Mouse (Mus musculus) midbrain, embryonic 16.5 days (tissue): ENCODE data around the gene Cobl. TPM values are rescaled to one million over a fixed set of nuclear protein-coding genes. Genes with fewer than 3 reads are reported as not detected.

ENCODE experiments used
- ATAC-seq: fragments of 200-750 bp; cut with Nextera tagmentation; 2 replicates; pipeline ENCODE4 v1.8.0; 2017; ENCODE audit warnings: moderate TSS enrichment
- H3K27ac ChIP-seq: fragments of 300-500 bp; sonication (generic); 2 replicates; pipeline ENCODE4 v1.5.1; 2014; ENCODE audit warnings: mild to moderate bottlenecking, low read length, mixed read lengths
- H3K27me3 ChIP-seq: fragments of 300-500 bp; sonication (generic); 2 replicates; pipeline ENCODE4 v1.6.1; 2014; ENCODE audit warnings: low read depth, low read length, mixed read lengths; ENCODE audit not compliant: control insufficient read depth, insufficient read depth
- H3K36me3 ChIP-seq: fragments of 300-500 bp; sonication (generic); 2 replicates; pipeline ENCODE4 v1.6.1; 2014; ENCODE audit warnings: mild to moderate bottlenecking, low read length, moderate library complexity, mixed read lengths; ENCODE audit not compliant: control insufficient read depth, insufficient read depth
- H3K4me1 ChIP-seq: fragments of 300-500 bp; sonication (generic); 2 replicates; pipeline ENCODE4 v1.6.1; 2014; ENCODE audit warnings: mild to moderate bottlenecking, low read length, mixed read lengths; ENCODE audit not compliant: control insufficient read depth, insufficient read depth
- H3K4me2 ChIP-seq: fragments of 300-500 bp; sonication (generic); 2 replicates; pipeline ENCODE4 v1.6.1; 2014; ENCODE audit warnings: mild to moderate bottlenecking, low read length, mixed read lengths
- H3K4me3 ChIP-seq: fragments of 300-500 bp; sonication (generic); 2 replicates; pipeline ENCODE4 v1.5.1; 2014; ENCODE audit warnings: low read depth, mild to moderate bottlenecking, low read length, moderate library complexity, mixed read lengths
- H3K9ac ChIP-seq: fragments of 300-500 bp; sonication (generic); 2 replicates; pipeline ENCODE4 v1.6.1; 2014; ENCODE audit warnings: low read depth, low read length, mixed read lengths
- H3K9me3 ChIP-seq: fragments of 300-500 bp; sonication (generic); replicated peaks from 2 replicates; pipeline ENCODE4 v1.6.1; 2014; ENCODE audit warnings: mild to moderate bottlenecking, low read length, mixed read lengths; ENCODE audit not compliant: control insufficient read depth, poor library complexity, severe bottlenecking
- WGBS: fragments of 180-500 bp; shearing (Covaris S2); extraction: QIAGEN DNeasy Blood & Tissue Kit; methylation state at CpG from one replicate; pipeline ENCODE4 v1.1.7; 2014; 5-methylcytosine and 5-hydroxymethylcytosine counted together
- polyA plus RNA-seq: library from polyadenylated mRNA; unstranded; fragments of >200 nt; fragmentation: Nextera tagmentation; extraction: Ambion mirVana; gene quantifications from 2 replicates; pipeline ENCODE4 v1.2.1, GENCODE M21; 2015

The Cobl gene
- polyA plus RNA-seq, result 18.3 and 21.1 TPM in 2 replicates

GRCm38 (mm10) chr11:12464181-12465162 lies at the start of gene Cobl:
Gene Cobl, minus strand, starts transcription at chr11:12464960.
- under 1% methylated on average over 75 of the region's 89 CpGs for WGBS
- H3K9ac ChIP-seq, result peak within 1 kb of the TSS; percentile 88
- peak; percentile 75 for ATAC-seq
- H3K27me3 ChIP-seq, result 0 out of 2 replicates have a peak, but pooled peaks cover 4% of the 10 kb centered on the region
- peak within 1 kb of the TSS; percentile 65 for H3K4me2 ChIP-seq
- H3K4me1 ChIP-seq, result peaks cover 10% of the 10 kb centered on the region
- peak within 1 kb of the TSS; percentile 82 for H3K4me3 ChIP-seq
- peak within 1 kb of the TSS; percentile 26 for H3K27ac ChIP-seq
- no peaks in the 10 kb centered on the region for H3K36me3 ChIP-seq
- no peaks in the 10 kb centered on the region for H3K9me3 ChIP-seq

GRCm38 (mm10) chr11:12513796-12514195 lies 49.0 kb upstream of the Cobl start:
- H3K27ac ChIP-seq, result no peak overlapping the region
- 60% methylated on average over 5 of the region's 5 CpGs for WGBS
- H3K4me2 ChIP-seq, result no peak overlapping the region
- no peak for ATAC-seq
- no peaks in the 10 kb centered on the region for H3K9me3 ChIP-seq
- H3K36me3 ChIP-seq, result no peaks in the 10 kb centered on the region
- H3K27me3 ChIP-seq, result no peaks in the 10 kb centered on the region
- no peak overlapping the region for H3K4me3 ChIP-seq
- no peaks in the 10 kb centered on the region for H3K4me1 ChIP-seq
- H3K9ac ChIP-seq, result no peak overlapping the region

DNA sequence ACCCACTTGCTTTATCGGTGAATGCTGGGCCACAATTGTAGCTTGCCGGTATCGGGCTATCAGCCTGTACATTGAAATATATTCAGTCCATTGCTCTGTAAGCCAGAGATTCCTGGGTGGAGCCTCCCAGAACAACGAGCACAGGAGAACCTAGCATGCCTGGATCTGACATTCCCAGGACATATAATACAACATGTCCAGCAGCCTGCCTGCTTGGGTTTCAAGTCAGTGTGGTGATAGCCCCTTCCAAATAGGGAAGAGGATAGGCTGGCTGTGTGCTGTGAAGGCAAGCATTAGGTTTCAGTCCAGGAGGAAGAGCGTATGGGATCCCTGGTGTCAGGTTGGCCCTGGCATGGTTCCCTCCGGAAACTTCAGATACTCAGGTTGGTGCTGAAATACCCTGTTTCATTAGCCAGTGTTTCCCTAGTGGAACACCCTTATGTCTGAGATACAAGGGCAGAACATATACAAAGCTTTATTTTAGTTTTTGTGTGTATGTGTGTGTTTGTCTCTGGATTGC lies 41.7 kb upstream of the Cobl start:
- H3K27me3 ChIP-seq, result no peaks in the 10 kb centered on the region
- H3K4me2 ChIP-seq, result no peak overlapping the region
- H3K36me3 ChIP-seq, result no peaks in the 10 kb centered on the region
- no peak for ATAC-seq
- WGBS, result 93% methylated on average over 6 of the region's 6 CpGs
- H3K4me3 ChIP-seq, result no peak overlapping the region
- H3K9me3 ChIP-seq, result no peaks in the 10 kb centered on the region
- H3K4me1 ChIP-seq, result no peaks in the 10 kb centered on the region
- H3K27ac ChIP-seq, result no peak overlapping the region
- no peak overlapping the region for H3K9ac ChIP-seq

DNA sequence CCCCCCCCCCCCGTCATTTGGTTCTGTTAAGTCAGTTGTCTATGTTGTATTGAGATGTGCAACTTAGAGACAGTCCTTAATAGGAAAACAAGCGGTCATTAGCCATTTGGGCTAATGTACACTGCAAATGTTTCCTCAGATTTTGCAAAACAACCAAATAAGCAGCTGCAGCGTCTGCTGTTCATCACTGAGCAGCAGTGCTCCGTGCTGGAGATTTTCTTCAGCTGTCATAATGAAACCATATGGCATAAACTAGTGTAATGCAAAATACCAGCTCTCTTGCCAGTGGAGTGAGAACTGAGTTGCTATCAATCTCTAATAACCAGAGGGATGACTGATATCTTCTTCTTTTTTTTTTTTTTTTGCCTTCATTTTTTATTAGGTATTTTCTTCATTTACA lies 39.0 kb upstream of the Cobl start:
- Histone ChIP-seq H3K9me3 (no peaks in the 10 kb centered on the region), H3K4me2 (no peak overlapping the region), H3K4me1 (no peaks in the 10 kb centered on the region), H3K4me3 (no peak overlapping the region), H3K27ac (no peak overlapping the region), H3K9ac (no peak overlapping the region), H3K27me3 (no peaks in the 10 kb centered on the region), H3K36me3 (no peaks in the 10 kb centered on the region)
- ATAC-seq, result no peak
- 90% methylated on average over 4 of the region's 4 CpGs for WGBS

DNA sequence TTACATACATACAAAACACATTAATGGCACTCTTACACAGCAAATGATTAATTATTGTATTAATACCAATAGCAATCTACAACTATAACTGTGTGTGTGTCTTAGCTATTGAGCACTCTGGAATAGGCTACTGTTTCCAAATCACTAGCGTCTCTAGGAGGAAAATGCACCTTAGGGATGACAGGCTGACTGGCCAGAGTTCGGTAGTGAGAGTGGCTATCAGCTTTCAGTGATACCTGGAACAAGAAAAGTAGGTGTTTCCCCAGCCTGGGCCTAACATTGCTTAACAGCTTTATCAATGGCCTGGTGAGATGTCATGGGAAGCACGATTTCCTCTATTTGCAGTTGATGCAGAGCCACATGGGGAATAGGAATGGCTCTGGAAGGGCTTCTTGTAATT lies 37.0 kb upstream of the Cobl start:
- Histone ChIP-seq H3K36me3 (no peaks in the 10 kb centered on the region), H3K9me3 (no peaks in the 10 kb centered on the region), H3K9ac (no peak overlapping the region), H3K4me3 (no peak overlapping the region), H3K27me3 (no peaks in the 10 kb centered on the region), H3K4me1 (no peaks in the 10 kb centered on the region), H3K4me2 (no peak overlapping the region), H3K27ac (no peak overlapping the region)
- 89% methylated on average over 3 of the region's 3 CpGs for WGBS
- ATAC-seq, result no peak

- H3K27me3 ChIP-seq, result no peaks in the 10 kb centered on the region
- H3K36me3 ChIP-seq, result no peaks in the 10 kb centered on the region
- no peak for ATAC-seq
- no peak overlapping the region for H3K4me3 ChIP-seq
- no peak overlapping the region for H3K9ac ChIP-seq
- no peaks in the 10 kb centered on the region for H3K9me3 ChIP-seq
- no peaks in the 10 kb centered on the region for H3K4me1 ChIP-seq
- no peak overlapping the region for H3K27ac ChIP-seq
- H3K4me2 ChIP-seq, result no peak overlapping the region
These were observed 29.0 kb upstream of the Cobl start for GRCm38 (mm10) chr11:12493791-12494190.

GRCm38 (mm10) chr11:12479856-12480403 lies 15.2 kb upstream of the Cobl start:
- no peak for ATAC-seq
- Histone ChIP-seq H3K4me2 (no peak overlapping the region), H3K9ac (no peak overlapping the region), H3K4me1 (no peaks in the 10 kb centered on the region), H3K27ac (no peak overlapping the region), H3K4me3 (no peak overlapping the region), H3K36me3 (no peaks in the 10 kb centered on the region), H3K9me3 (no peaks in the 10 kb centered on the region), H3K27me3 (no peaks in the 10 kb centered on the region)
- WGBS, result 94% methylated on average over 3 of the region's 3 CpGs

- 92% methylated on average over 5 of the region's 5 CpGs for WGBS
- Histone ChIP-seq H3K9me3 (no peaks in the 10 kb centered on the region), H3K4me3 (no peak overlapping the region), H3K36me3 (no peaks in the 10 kb centered on the region), H3K4me2 (no peak overlapping the region), H3K27ac (no peak overlapping the region), H3K27me3 (no peaks in the 10 kb centered on the region), H3K9ac (no peak overlapping the region), H3K4me1 (no peaks in the 10 kb centered on the region)
- ATAC-seq, result no peak
These were observed 9.7 kb upstream of the Cobl start for GRCm38 (mm10) chr11:12474299-12474935.
